Mouse (Mus musculus): ENCODE measurements around the gene Mgat4c. TPM values are rescaled to one million over a fixed set of nuclear protein-coding genes. Genes with fewer than 3 reads are reported as not detected.

Gene Mgat4c
- polyA plus RNA-seq, 1 experiment from 2014 or later: 2.4 TPM

- 82% methylated on average over 3 of the region's 3 CpGs for WGBS
- TF ChIP-seq CTCF (IDR thresholded peaks at IDR 0.05; ENCODE audit: low read depth): no peak
- TF ChIP-seq EP300 (optimal IDR thresholded peaks at IDR 0.05): no peak
- DNase-seq (ENCODE audit: low spot score): no peak
- Histone ChIP-seq H3K4me1 (replicated peaks; ENCODE audit: control insufficient read depth, insufficient read depth) (no peaks in the 10 kb centered on the region), H3K27ac (replicated peaks) (no peak overlapping the region), H3K9me3 (ENCODE audit: control insufficient read depth, low read length) (no peaks in the 10 kb centered on the region), H3K4me3 (ENCODE audit: low read depth, low read length) (no peak overlapping the region), H3K27me3 (ENCODE audit: control insufficient read depth, insufficient read depth, low read length) (no peaks in the 10 kb centered on the region), H3K36me3 (ENCODE audit: control insufficient read depth, insufficient read depth, low read length) (no peaks in the 10 kb centered on the region), H3K9ac (ENCODE audit: low read length) (no peak overlapping the region), H3K4me2 (replicated peaks; ENCODE audit: low read depth) (no peak overlapping the region)
- no peak for ATAC-seq (ENCODE audit: low FRiP score, low TSS enrichment)
These were observed 374.9 kb downstream of the Mgat4c start for GRCm38 (mm10) chr10:102056218-102056617.

- 21% methylated on average over 2 of the region's 2 CpGs for WGBS
- no peaks in the 10 kb centered on the region for H3K4me1 ChIP-seq (replicated peaks; ENCODE audit: control insufficient read depth, insufficient read depth)
- no peaks in the 10 kb centered on the region for H3K9me3 ChIP-seq (ENCODE audit: control insufficient read depth, low read length)
- no peaks in the 10 kb centered on the region for H3K36me3 ChIP-seq (ENCODE audit: control insufficient read depth, insufficient read depth, low read length)
- H3K9ac ChIP-seq (ENCODE audit: low read length): no peak overlapping the region
- H3K4me2 ChIP-seq (replicated peaks; ENCODE audit: low read depth): no peak overlapping the region
- ATAC-seq (ENCODE audit: low FRiP score, low TSS enrichment) (no peak), DNase-seq (ENCODE audit: low spot score) (no peak)
- no peaks in the 10 kb centered on the region for H3K27me3 ChIP-seq (ENCODE audit: control insufficient read depth, insufficient read depth, low read length)
- no peak overlapping the region for H3K27ac ChIP-seq (replicated peaks)
- TF ChIP-seq EP300 (optimal IDR thresholded peaks at IDR 0.05) (no peak), CTCF (IDR thresholded peaks at IDR 0.05; ENCODE audit: low read depth) (no peak)
- H3K4me3 ChIP-seq (ENCODE audit: low read depth, low read length): no peak overlapping the region
These were observed 375.8 kb downstream of the Mgat4c start for GRCm38 (mm10) chr10:102056975-102057565.

GRCm38 (mm10) chr10:102074541-102075398 is 393.5 kb downstream of the Mgat4c start:
- no peak for TF ChIP-seq EP300 (optimal IDR thresholded peaks at IDR 0.05)
- TF ChIP-seq CTCF (IDR thresholded peaks at IDR 0.05; ENCODE audit: low read depth): no peak

GRCm38 (mm10) chr10:102123153-102123552 is 441.9 kb downstream of the Mgat4c start:
- no peak for ATAC-seq (ENCODE audit: low FRiP score, low TSS enrichment)
- Histone ChIP-seq H3K27ac (replicated peaks) (no peak overlapping the region), H3K9ac (ENCODE audit: low read length) (no peak overlapping the region), H3K27me3 (ENCODE audit: control insufficient read depth, insufficient read depth, low read length) (no peaks in the 10 kb centered on the region), H3K36me3 (ENCODE audit: control insufficient read depth, insufficient read depth, low read length) (no peaks in the 10 kb centered on the region), H3K4me3 (ENCODE audit: low read depth, low read length) (no peak overlapping the region), H3K4me1 (replicated peaks; ENCODE audit: control insufficient read depth, insufficient read depth) (no peaks in the 10 kb centered on the region), H3K4me2 (replicated peaks; ENCODE audit: low read depth) (no peak overlapping the region), H3K9me3 (ENCODE audit: control insufficient read depth, low read length) (no peaks in the 10 kb centered on the region)
- no peak for DNase-seq (ENCODE audit: low spot score)
- 72% methylated on average over 1 of the region's 1 CpGs for WGBS
- no peak for TF ChIP-seq CTCF (IDR thresholded peaks at IDR 0.05; ENCODE audit: low read depth)
- no peak for TF ChIP-seq EP300 (optimal IDR thresholded peaks at IDR 0.05)

More at GRCm38 (mm10) chr10:102074541-102075398, 393.5 kb downstream of the Mgat4c start:
- Histone ChIP-seq H3K9me3 (ENCODE audit: control insufficient read depth, low read length) (no peaks in the 10 kb centered on the region), H3K36me3 (ENCODE audit: control insufficient read depth, insufficient read depth, low read length) (no peaks in the 10 kb centered on the region), H3K4me1 (replicated peaks; ENCODE audit: control insufficient read depth, insufficient read depth) (no peaks in the 10 kb centered on the region), H3K27me3 (ENCODE audit: control insufficient read depth, insufficient read depth, low read length) (no peaks in the 10 kb centered on the region), H3K9ac (ENCODE audit: low read length) (no peak overlapping the region), H3K27ac (replicated peaks) (no peak overlapping the region), H3K4me2 (replicated peaks; ENCODE audit: low read depth) (no peak overlapping the region), H3K4me3 (ENCODE audit: low read depth, low read length) (no peak overlapping the region)
- ATAC-seq (ENCODE audit: low FRiP score, low TSS enrichment) (no peak), DNase-seq (ENCODE audit: low spot score) (no peak)

GRCm38 (mm10) chr10:102127340-102127739 is 446.1 kb downstream of the Mgat4c start:
- no peak overlapping the region for H3K4me3 ChIP-seq (ENCODE audit: low read depth, low read length)
- no peak for DNase-seq (ENCODE audit: low spot score)
- H3K4me1 ChIP-seq (replicated peaks; ENCODE audit: control insufficient read depth, insufficient read depth): no peaks in the 10 kb centered on the region
- H3K4me2 ChIP-seq (replicated peaks; ENCODE audit: low read depth): no peak overlapping the region
- no peak overlapping the region for H3K9ac ChIP-seq (ENCODE audit: low read length)
- no peak for TF ChIP-seq EP300 (optimal IDR thresholded peaks at IDR 0.05)
- no peak for TF ChIP-seq CTCF (IDR thresholded peaks at IDR 0.05; ENCODE audit: low read depth)
- WGBS: 52% methylated on average over 4 of the region's 4 CpGs
- no peaks in the 10 kb centered on the region for H3K9me3 ChIP-seq (ENCODE audit: control insufficient read depth, low read length)
- no peaks in the 10 kb centered on the region for H3K36me3 ChIP-seq (ENCODE audit: control insufficient read depth, insufficient read depth, low read length)
- ATAC-seq (ENCODE audit: low FRiP score, low TSS enrichment): no peak
- no peak overlapping the region for H3K27ac ChIP-seq (replicated peaks)
- no peaks in the 10 kb centered on the region for H3K27me3 ChIP-seq (ENCODE audit: control insufficient read depth, insufficient read depth, low read length)

- Histone ChIP-seq H3K27ac (replicated peaks) (no peak overlapping the region), H3K36me3 (ENCODE audit: control insufficient read depth, insufficient read depth, low read length) (no peaks in the 10 kb centered on the region), H3K27me3 (ENCODE audit: control insufficient read depth, insufficient read depth, low read length) (no peaks in the 10 kb centered on the region), H3K4me1 (replicated peaks; ENCODE audit: control insufficient read depth, insufficient read depth) (no peaks in the 10 kb centered on the region), H3K9me3 (ENCODE audit: control insufficient read depth, low read length) (no peaks in the 10 kb centered on the region), H3K9ac (ENCODE audit: low read length) (no peak overlapping the region), H3K4me2 (replicated peaks; ENCODE audit: low read depth) (no peak overlapping the region), H3K4me3 (ENCODE audit: low read depth, low read length) (no peak overlapping the region)
- 70% methylated on average over 5 of the region's 5 CpGs for WGBS
- TF ChIP-seq CTCF (IDR thresholded peaks at IDR 0.05; ENCODE audit: low read depth): peak; percentile 56
- no peak for TF ChIP-seq EP300 (optimal IDR thresholded peaks at IDR 0.05)
- ATAC-seq (ENCODE audit: low FRiP score, low TSS enrichment) (no peak), DNase-seq (ENCODE audit: low spot score) (no peak)
These were observed 473.6 kb downstream of the Mgat4c start for GRCm38 (mm10) chr10:102154865-102155264.

All from stomach, postnatal 0 days (tissue).